Mouse (Mus musculus) G1E (cell line): Measurements from ENCODE around the gene Zfp148. TPM values are rescaled to one million over a fixed set of nuclear protein-coding genes. Genes with fewer than 3 reads are reported as not detected.

ENCODE experiments used
- ATAC-seq: 2 replicates; pipeline ENCODE4 v1.8.0; 2016; ENCODE audit warnings: mild to moderate bottlenecking; ENCODE audit not compliant: insufficient number of reproducible peaks, poor library complexity, low FRiP score, severe bottlenecking; ENCODE audit errors: extremely low read depth
- DNase-seq: peaks from one replicate; pipeline ENCODE4 v3.0.0; 2012; ENCODE audit warnings: low spot score
- H3K27me3 ChIP-seq: 2 replicates; pipeline ENCODE4 v1.6.1; 2012; ENCODE audit warnings: mild to moderate bottlenecking, low read length, inconsistent platforms; ENCODE audit not compliant: insufficient read depth
- H3K36me3 ChIP-seq: replicated peaks from 2 replicates; pipeline ENCODE3; 2012; ENCODE audit warnings: mild to moderate bottlenecking, inconsistent platforms
- H3K4me1 ChIP-seq: 2 replicates; pipeline ENCODE4 v1.6.1; 2012; ENCODE audit warnings: low read depth, low read length, inconsistent platforms, mixed read lengths; ENCODE audit not compliant: insufficient read depth
- H3K4me3 ChIP-seq: 2 replicates; pipeline ENCODE4 v1.5.1; 2012; ENCODE audit warnings: low read depth, mild to moderate bottlenecking, inconsistent platforms, low read length, moderate library complexity, mixed read lengths
- H3K9me3 ChIP-seq: replicated peaks from 2 replicates; pipeline ENCODE4 v1.6.1; 2012; ENCODE audit warnings: inconsistent platforms
- CTCF ChIP-seq: IDR thresholded peaks from 2 replicates; pipeline ENCODE4 v1.5.1; 2012; ENCODE audit warnings: low read depth, low read length, inconsistent platforms, mixed read lengths
- GATA1 ChIP-seq: IDR thresholded peaks from 2 replicates; pipeline ENCODE4 v1.6.1; 2012; ENCODE audit warnings: borderline replicate concordance, low read length, inconsistent platforms, mixed read lengths
- GATA2 ChIP-seq: IDR thresholded peaks from 2 replicates; pipeline ENCODE4 v1.6.1; 2012; ENCODE audit warnings: low read depth, low read length, inconsistent platforms, borderline replicate concordance
- POLR2AphosphoS5 ChIP-seq: IDR thresholded peaks from 2 replicates; pipeline ENCODE4 v1.6.1; 2012; ENCODE audit warnings: low read depth, low read length, inconsistent platforms; ENCODE audit not compliant: insufficient replicate concordance
- TAL1 ChIP-seq: conservative IDR thresholded peaks from 2 replicates; pipeline ENCODE4 v1.6.1; 2012; ENCODE audit warnings: low read depth, low read length, inconsistent platforms, mixed read lengths
- polyA plus RNA-seq: library from polyadenylated mRNA; stranded (reverse); fragments of >175 nt; gene quantifications from 2 replicates; pipeline ENCODE4 v1.2.3, GENCODE M21; 2012
- total RNA-seq, 2 experiments: library from RNA; stranded (forward) in 1 of 2; stranded (reverse) in 1 of 2; fragments of 200-1000 nt in 1 of 2; fragments of >200 nt in 1 of 2; fragmentation: Nextera tagmentation in 1 of 2; gene quantifications; 2 replicates each; pipeline ENCODE4 v1.2.3; 2014 to 2017

Gene Zfp148
- total and polyA plus RNA-seq, 3 experiments, result 5.7 to 97.8 (median 26.8) TPM

DNA sequence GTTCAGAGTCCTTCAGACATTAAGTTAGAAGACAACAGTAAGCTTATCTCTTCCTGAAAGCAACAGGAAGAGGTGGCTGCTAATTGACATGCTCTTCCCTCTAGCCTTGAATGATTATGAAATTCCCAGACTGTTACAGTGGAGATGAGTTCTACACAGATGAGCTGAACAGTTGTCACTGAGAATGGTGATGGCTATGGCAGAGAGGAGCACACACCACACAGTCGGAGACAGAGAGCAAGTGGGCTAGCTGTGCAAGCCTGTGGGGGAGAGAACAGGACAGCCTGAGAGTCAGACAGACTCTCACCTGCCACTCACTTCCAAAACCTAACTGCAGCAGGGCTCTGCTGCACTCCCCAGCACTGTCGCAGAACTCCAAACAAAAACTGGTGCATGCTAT is 51.0 kb downstream of the Zfp148 start:
- Histone ChIP-seq H3K4me1 (no peaks in the 10 kb centered on the region), H3K4me3 (no peak overlapping the region), H3K36me3 (peaks cover 64% of the 10 kb centered on the region), H3K27me3 (no peaks in the 10 kb centered on the region), H3K9me3 (no peaks in the 10 kb centered on the region)
- DNase-seq, result no peak
- TF ChIP-seq CTCF, result no peak
- no peak for TF ChIP-seq GATA2
- ATAC-seq, result no peak

DNA sequence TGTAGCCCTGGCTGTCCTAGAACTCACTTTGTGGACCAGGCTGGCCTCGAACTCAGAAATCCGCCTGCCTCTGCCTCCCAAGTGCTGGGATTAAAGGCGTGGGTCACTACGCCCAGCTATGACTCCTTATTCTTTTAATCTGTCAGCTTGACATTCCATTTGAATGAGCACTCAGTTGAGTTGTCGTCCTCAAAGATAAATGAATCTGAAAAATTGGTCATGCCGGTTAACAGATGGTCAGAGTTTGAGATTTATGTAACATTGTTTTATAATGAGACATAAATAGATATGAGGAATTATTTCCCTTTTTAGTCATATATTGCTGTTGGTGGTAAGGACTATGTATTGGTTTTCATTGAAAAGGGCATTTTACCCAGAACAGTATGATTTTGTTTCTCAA is 60.4 kb downstream of the Zfp148 start:
- ATAC-seq (no peak), DNase-seq (no peak)
- Histone ChIP-seq H3K27me3 (no peaks in the 10 kb centered on the region), H3K4me1 (peaks cover 2% of the 10 kb centered on the region; the same call in 1 of the 2 replicates), H3K4me3 (no peak overlapping the region), H3K36me3 (peaks cover 37% of the 10 kb centered on the region), H3K9me3 (no peaks in the 10 kb centered on the region)
- TF ChIP-seq GATA1, result no peak
- no peak for TF ChIP-seq CTCF
- no peak for TF ChIP-seq GATA2
- no peak for TF ChIP-seq TAL1
- TF ChIP-seq POLR2AphosphoS5, result no peak

DNA sequence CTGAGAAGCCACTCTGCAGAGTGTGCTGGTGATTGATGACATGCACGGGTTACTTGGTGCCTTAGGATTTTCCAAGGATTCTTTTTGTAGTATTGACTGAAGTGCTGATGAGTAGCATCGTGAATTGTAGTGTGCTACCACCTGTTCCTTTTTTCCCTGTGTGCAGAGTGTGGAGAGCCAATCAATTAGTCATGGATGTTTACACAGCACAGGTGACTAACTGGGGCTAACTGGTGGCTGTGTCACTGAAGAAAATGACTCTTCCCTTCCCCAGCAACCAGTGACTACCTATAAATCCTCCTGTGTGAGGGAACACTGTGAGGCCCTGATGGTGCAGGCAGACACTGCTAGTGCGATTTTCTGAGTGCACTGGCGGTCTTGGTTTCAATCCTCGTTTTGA is 66.2 kb downstream of the Zfp148 start:
- Histone ChIP-seq H3K4me1 (peaks cover 2% of the 10 kb centered on the region; the same call in 1 of the 2 replicates), H3K27me3 (no peaks in the 10 kb centered on the region), H3K9me3 (no peaks in the 10 kb centered on the region), H3K4me3 (no peak overlapping the region), H3K36me3 (peaks cover 37% of the 10 kb centered on the region)
- TF ChIP-seq TAL1, result no peak
- no peak for TF ChIP-seq POLR2AphosphoS5
- TF ChIP-seq GATA2, result no peak
- TF ChIP-seq CTCF, result no peak
- TF ChIP-seq GATA1, result no peak
- DNase-seq (no peak), ATAC-seq (no peak)

DNA sequence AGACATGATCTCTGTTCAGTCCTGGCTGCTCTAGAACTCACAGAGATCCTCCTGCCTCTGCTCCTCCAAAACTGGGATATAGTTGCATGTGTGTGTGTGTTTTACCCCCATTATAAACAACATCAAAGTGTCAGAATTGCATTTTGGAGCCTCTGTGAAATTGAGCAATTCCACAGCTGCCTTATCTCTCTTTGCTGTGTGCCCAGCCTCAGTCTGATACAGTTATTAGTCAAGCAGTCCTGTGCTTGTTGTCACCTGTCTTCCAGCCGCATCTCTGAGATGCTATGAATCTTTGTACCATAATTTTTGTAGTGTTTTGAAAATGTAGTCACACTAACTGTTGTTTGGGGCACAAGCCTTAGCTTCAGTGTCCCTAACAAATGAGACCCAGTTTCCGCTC is 73.2 kb downstream of the Zfp148 start:
- peaks cover 11% of the 10 kb centered on the region for H3K4me1 ChIP-seq
- H3K4me3 ChIP-seq, result no peak overlapping the region
- H3K9me3 ChIP-seq, result no peaks in the 10 kb centered on the region
- H3K27me3 ChIP-seq, result no peaks in the 10 kb centered on the region
- DNase-seq, result no peak
- no peak for ATAC-seq
- TF ChIP-seq GATA2, result no peak
- no peak for TF ChIP-seq GATA1
- TF ChIP-seq CTCF, result no peak
- TF ChIP-seq POLR2AphosphoS5, result no peak
- TF ChIP-seq TAL1, result no peak
- peaks cover 56% of the 10 kb centered on the region for H3K36me3 ChIP-seq

DNA sequence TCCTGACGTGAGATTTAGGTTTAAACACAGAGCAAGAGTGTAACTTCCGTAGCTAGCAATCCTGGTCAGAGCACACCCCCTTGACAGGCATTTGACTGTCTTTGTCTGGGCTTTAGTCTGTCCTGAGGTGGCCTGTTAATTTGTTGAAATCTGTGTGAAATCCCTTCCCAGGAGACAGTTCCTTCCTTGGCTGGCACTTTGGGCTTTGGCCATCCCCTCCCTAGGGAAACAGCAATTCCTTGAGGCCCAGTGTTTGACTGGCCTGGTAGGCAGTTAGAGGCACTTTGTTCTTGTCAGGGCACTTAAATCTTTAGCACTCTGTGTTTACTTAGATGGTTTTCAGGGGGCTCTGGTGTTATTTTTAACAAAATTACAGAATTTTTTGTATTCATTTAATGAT is 73.7 kb downstream of the Zfp148 start:
- Histone ChIP-seq H3K9me3 (no peaks in the 10 kb centered on the region), H3K4me3 (no peak overlapping the region), H3K27me3 (no peaks in the 10 kb centered on the region), H3K36me3 (peaks cover 56% of the 10 kb centered on the region), H3K4me1 (peaks cover 11% of the 10 kb centered on the region)
- no peak for TF ChIP-seq GATA1
- TF ChIP-seq TAL1, result no peak
- no peak for TF ChIP-seq POLR2AphosphoS5
- no peak for TF ChIP-seq GATA2
- TF ChIP-seq CTCF, result no peak
- DNase-seq (no peak), ATAC-seq (no peak)

DNA sequence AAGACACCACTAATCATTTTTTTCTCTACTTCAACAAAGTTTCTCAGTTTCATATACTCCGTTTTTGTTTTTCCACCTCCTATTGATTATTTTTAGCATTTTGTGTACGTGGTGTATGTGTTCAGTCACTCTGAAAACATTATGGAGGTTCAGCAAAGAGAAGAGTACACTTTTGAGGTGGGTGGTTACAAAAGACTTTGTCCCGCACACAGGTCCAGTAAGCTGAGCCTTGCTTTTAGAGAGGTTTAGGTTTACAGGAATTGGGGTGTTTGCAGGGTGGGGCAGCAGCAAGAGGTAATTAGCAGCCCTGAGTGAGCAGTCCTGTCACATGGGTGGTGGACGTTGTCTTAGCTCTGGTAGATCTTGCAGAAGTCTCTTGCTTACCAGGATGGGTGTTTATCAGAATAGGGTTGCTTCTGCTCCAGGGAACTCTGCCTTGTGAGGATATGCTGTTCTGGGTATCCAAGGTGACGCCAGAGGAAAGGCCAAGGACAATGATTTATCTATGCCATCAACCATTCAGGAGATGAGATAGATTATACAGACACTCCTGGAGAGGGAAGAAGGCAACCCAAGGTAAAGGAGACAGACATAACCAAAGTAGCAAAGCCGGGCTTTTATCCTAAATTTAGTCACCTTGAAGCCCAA is 74.8 kb downstream of the Zfp148 start:
- TF ChIP-seq CTCF (no peak), POLR2AphosphoS5 (no peak), GATA1 (no peak), TAL1 (no peak), GATA2 (no peak)
- no peak for DNase-seq
- peaks cover 61% of the 10 kb centered on the region for H3K36me3 ChIP-seq
- peaks cover 11% of the 10 kb centered on the region for H3K4me1 ChIP-seq
- no peaks in the 10 kb centered on the region for H3K27me3 ChIP-seq
- no peaks in the 10 kb centered on the region for H3K9me3 ChIP-seq
- ATAC-seq, result no peak
- H3K4me3 ChIP-seq, result no peak overlapping the region

DNA sequence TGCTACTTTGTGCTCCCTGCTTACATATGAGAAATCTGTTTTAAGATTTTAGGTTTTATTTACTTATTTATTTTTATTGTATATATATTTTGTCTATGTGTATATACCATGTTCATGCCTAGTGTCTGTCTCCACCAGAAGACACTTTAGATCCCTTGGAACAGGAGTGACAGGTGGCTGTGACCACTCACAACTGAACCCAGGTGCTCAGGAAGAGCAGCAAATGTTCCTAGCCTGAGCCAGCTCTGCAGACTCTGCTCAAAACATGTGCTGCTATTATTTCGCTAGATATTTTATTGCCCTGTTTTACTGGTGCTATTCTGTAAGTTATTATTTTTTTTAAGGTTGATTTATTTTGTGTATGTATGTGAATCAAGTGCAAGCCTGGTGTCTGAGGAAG is 78.5 kb downstream of the Zfp148 start:
- TF ChIP-seq GATA1 (no peak), CTCF (no peak)
- Histone ChIP-seq H3K27me3 (no peaks in the 10 kb centered on the region), H3K36me3 (peaks cover 75% of the 10 kb centered on the region), H3K4me1 (peaks cover 7% of the 10 kb centered on the region), H3K4me3 (no peak overlapping the region), H3K9me3 (no peaks in the 10 kb centered on the region)
- ATAC-seq (no peak), DNase-seq (no peak)
